Mouse (Mus musculus) liver, adult 2 months (tissue): ENCODE data around the gene Isyna1. TPM values are rescaled to one million over a fixed set of nuclear protein-coding genes. Genes with fewer than 3 reads are reported as not detected.

ENCODE experiments used
- DNase-seq: peaks from one replicate; pipeline ENCODE4 v3.0.0-alpha.2; 2011; ENCODE audit warnings: low read depth, low spot score; ENCODE audit errors: extremely low read depth
- H3K27ac ChIP-seq: fragments of 200-500 bp; replicated peaks from 2 replicates; pipeline ENCODE4 v1.5.1; 2012; ENCODE audit warnings: low read depth, mild to moderate bottlenecking, control low read depth, inconsistent platforms, low read length; ENCODE audit not compliant: insufficient read depth
- H3K27me3 ChIP-seq: fragments of 200-500 bp; 2 replicates; pipeline ENCODE4 v1.6.1; 2012; ENCODE audit warnings: mild to moderate bottlenecking, moderate library complexity, low read length, inconsistent platforms; ENCODE audit not compliant: control insufficient read depth, insufficient read depth
- H3K36me3 ChIP-seq: fragments of 200-500 bp; 2 replicates; pipeline ENCODE4 v1.6.1; 2012; ENCODE audit warnings: low read length, inconsistent platforms; ENCODE audit not compliant: control insufficient read depth, insufficient read depth
- H3K4me1 ChIP-seq: fragments of 200-500 bp; 2 replicates; pipeline ENCODE4 v1.6.1; 2011; ENCODE audit warnings: low read length; ENCODE audit not compliant: control insufficient read depth, insufficient read depth
- H3K4me3 ChIP-seq: fragments of 200-500 bp; 2 replicates; pipeline ENCODE4 v1.5.1; 2011; ENCODE audit warnings: low read depth, mild to moderate bottlenecking, control low read depth, low read length, moderate library complexity; ENCODE audit not compliant: insufficient read depth
- H3K79me2 ChIP-seq: fragments of 200-500 bp; 2 replicates; pipeline ENCODE4 v1.6.1; 2012; ENCODE audit warnings: inconsistent platforms, mild to moderate bottlenecking, low read length, moderate library complexity; ENCODE audit not compliant: control insufficient read depth, insufficient read depth
- H3K9ac ChIP-seq: fragments of 200-500 bp; 2 replicates; pipeline ENCODE4 v1.6.1; 2012; ENCODE audit warnings: low read depth, mild to moderate bottlenecking, control low read depth, inconsistent platforms, low read length
- CTCF ChIP-seq: fragments of 200-500 bp; IDR thresholded peaks from 2 replicates; pipeline ENCODE4 v1.5.1; 2011; ENCODE audit warnings: low read depth, low read length, control low read depth
- POLR2A ChIP-seq: fragments of 200-500 bp; IDR thresholded peaks from 2 replicates; pipeline ENCODE4 v1.6.1; 2011; ENCODE audit warnings: low read length, control low read depth; ENCODE audit not compliant: insufficient read depth; ENCODE audit errors: extremely low read depth
- WGBS: fragments of 180-500 bp; shearing (Covaris S2); methylation state at CpG from one replicate; pipeline ENCODE4 v1.1.7; 2018; 5-methylcytosine and 5-hydroxymethylcytosine counted together
- polyA plus RNA-seq: library from polyadenylated mRNA; depleted of rRNA; stranded (reverse); fragments of >200 nt; gene quantifications from 2 replicates; pipeline ENCODE4 v1.2.3, GENCODE M21; 2012
- total RNA-seq: library from RNA; depleted of rRNA; stranded (reverse); fragments of >200 nt; gene quantifications from 2 replicates; pipeline ENCODE4 v1.2.3, GENCODE M21; 2014

Gene Isyna1
- total and polyA plus RNA-seq, 2 experiments = 3.2 to 16.6 TPM

GRCm38 (mm10) chr8:70565561-70565960 is 28.6 kb upstream of the Isyna1 start:
- peak; percentile 83 for DNase-seq
- Histone ChIP-seq H3K36me3 (no peaks in the 10 kb centered on the region), H3K4me3 (no peak overlapping the region), H3K4me1 (peaks cover 61% of the 10 kb centered on the region), H3K9ac (0 out of 2 replicates have a peak overlapping the region, but pooled peaks have one; percentile 0), H3K79me2 (peaks cover 47% of the 10 kb centered on the region), H3K27ac (peak overlapping the region; percentile 72; the same call in 1 of the 2 replicates), H3K27me3 (no peaks in the 10 kb centered on the region)
- TF ChIP-seq CTCF (no peak), POLR2A (no peak)
- 20% methylated on average over 3 of the region's 3 CpGs for WGBS

GRCm38 (mm10) chr8:70570360-70570759 is 23.8 kb upstream of the Isyna1 start:
- Histone ChIP-seq H3K4me1 (peaks cover 22% of the 10 kb centered on the region), H3K27me3 (no peaks in the 10 kb centered on the region), H3K27ac (no peak overlapping the region), H3K9ac (no peak overlapping the region), H3K4me3 (no peak overlapping the region), H3K79me2 (peaks cover 52% of the 10 kb centered on the region), H3K36me3 (peaks cover 3% of the 10 kb centered on the region; the same call in 1 of the 2 replicates)
- TF ChIP-seq CTCF (no peak), POLR2A (no peak)
- DNase-seq = no peak

GRCm38 (mm10) chr8:70570990-70571389 is 23.2 kb upstream of the Isyna1 start:
- H3K9ac ChIP-seq = no peak overlapping the region
- H3K36me3 ChIP-seq = peaks cover 3% of the 10 kb centered on the region; the same call in 1 of the 2 replicates
- no peak overlapping the region for H3K27ac ChIP-seq
- peaks cover 48% of the 10 kb centered on the region for H3K79me2 ChIP-seq
- DNase-seq = no peak
- no peak overlapping the region for H3K4me3 ChIP-seq
- 53% methylated on average over 6 of the region's 6 CpGs for WGBS
- H3K27me3 ChIP-seq = no peaks in the 10 kb centered on the region
- H3K4me1 ChIP-seq = peaks cover 17% of the 10 kb centered on the region
- TF ChIP-seq POLR2A (no peak), CTCF (no peak)

- Histone ChIP-seq H3K27me3 (no peaks in the 10 kb centered on the region), H3K36me3 (peaks cover 9% of the 10 kb centered on the region; the same call in 1 of the 2 replicates), H3K4me3 (no peak overlapping the region), H3K79me2 (peaks cover 36% of the 10 kb centered on the region), H3K4me1 (peaks cover 12% of the 10 kb centered on the region), H3K27ac (no peak overlapping the region; the same call in 1 of the 2 replicates), H3K9ac (no peak overlapping the region)
- DNase-seq = no peak
- no peak for TF ChIP-seq CTCF
- TF ChIP-seq POLR2A = no peak
These were observed 19.9 kb upstream of the Isyna1 start for GRCm38 (mm10) chr8:70574302-70574701.

- H3K27ac ChIP-seq = no peak overlapping the region
- 50% methylated on average over 4 of the region's 4 CpGs for WGBS
- TF ChIP-seq CTCF = no peak
- TF ChIP-seq POLR2A = no peak
- H3K79me2 ChIP-seq = peaks cover 30% of the 10 kb centered on the region; the same call in 1 of the 2 replicates
- H3K4me1 ChIP-seq = peaks cover 8% of the 10 kb centered on the region
- peaks cover 12% of the 10 kb centered on the region; the same call in 1 of the 2 replicates for H3K36me3 ChIP-seq
- H3K9ac ChIP-seq = no peak overlapping the region
- no peaks in the 10 kb centered on the region for H3K27me3 ChIP-seq
- DNase-seq = no peak
- H3K4me3 ChIP-seq = no peak overlapping the region
These were observed 19.3 kb upstream of the Isyna1 start for GRCm38 (mm10) chr8:70574915-70575314.

GRCm38 (mm10) chr8:70577207-70577606 is 17.0 kb upstream of the Isyna1 start:
- Histone ChIP-seq H3K27ac (no peak overlapping the region), H3K4me3 (no peak overlapping the region), H3K27me3 (no peaks in the 10 kb centered on the region), H3K79me2 (peaks cover 7% of the 10 kb centered on the region; the same call in 1 of the 2 replicates), H3K9ac (no peak overlapping the region), H3K4me1 (no peaks in the 10 kb centered on the region), H3K36me3 (peaks cover 26% of the 10 kb centered on the region)
- WGBS = 93% methylated on average over 3 of the region's 3 CpGs
- TF ChIP-seq POLR2A = no peak
- DNase-seq = no peak
